Mouse (Mus musculus) MEL (cell line): ENCODE measurements around the gene Hmga1. TPM values are rescaled to one million over a fixed set of nuclear protein-coding genes. Genes with fewer than 3 reads are reported as not detected.
A peak's percentile ranks its signal among the peaks of the same experiment; 100 is the strongest.

Experiments used
- DNase-seq: peaks from one replicate; pipeline ENCODE4 v3.0.0; 2011; ENCODE audit warnings: low read depth, low spot score
- H3K27ac ChIP-seq: 2 replicates; pipeline ENCODE4 v1.5.1; 2012; ENCODE audit warnings: low read depth, mild to moderate bottlenecking, control low read depth, low read length, moderate library complexity; ENCODE audit not compliant: control insufficient read depth
- H3K27me3 ChIP-seq, 2 experiments: fragments of 150-350 bp in 1 of 2; sonication (generic) in 1 of 2; 2 replicates each; pipeline ENCODE4 v1.6.1; 2012; ENCODE audit warnings: low read length in 2 of 2, mild to moderate bottlenecking in 2 of 2, improper control_type of control experiment in 1 of 2, moderate library complexity in 1 of 2; ENCODE audit not compliant: insufficient read depth in 2 of 2, control insufficient read depth in 1 of 2
- H3K36me3 ChIP-seq, 2 experiments: 2 replicates each; pipeline ENCODE4 v1.6.1; 2012 to 2014; ENCODE audit warnings: low read length in 2 of 2, improper control_type of control experiment in 1 of 2, inconsistent platforms in 1 of 2, mild to moderate bottlenecking in 1 of 2; ENCODE audit not compliant: insufficient read depth in 2 of 2, control insufficient read depth in 1 of 2
- H3K4me1 ChIP-seq, 2 experiments: fragments of 150-350 bp in 1 of 2; sonication (generic) in 1 of 2; 2 replicates each; pipeline ENCODE4 v1.6.1; 2012; ENCODE audit warnings: low read length in 2 of 2, improper control_type of control experiment in 1 of 2, mild to moderate bottlenecking in 1 of 2; ENCODE audit not compliant: insufficient read depth in 2 of 2, control insufficient read depth in 1 of 2
- H3K4me3 ChIP-seq, 2 experiments: fragments of 150-350 bp in 1 of 2; sonication (generic) in 1 of 2; 2 replicates each; pipeline ENCODE4 v1.5.1; 2012; ENCODE audit warnings: low read depth in 2 of 2, low read length in 2 of 2, mild to moderate bottlenecking in 2 of 2, moderate library complexity in 2 of 2, control low read depth in 1 of 2, improper control_type of control experiment in 1 of 2; ENCODE audit not compliant: control insufficient read depth in 1 of 2, insufficient read depth in 1 of 2
- H3K79me2 ChIP-seq: 2 replicates; pipeline ENCODE4 v1.6.1; 2012; ENCODE audit warnings: mild to moderate bottlenecking, low read length, moderate library complexity; ENCODE audit not compliant: control insufficient read depth, poor library complexity, insufficient read depth
- H3K9ac ChIP-seq: 2 replicates; pipeline ENCODE4 v1.6.1; 2012; ENCODE audit warnings: low read depth, mild to moderate bottlenecking, control low read depth, low read length, moderate library complexity; ENCODE audit not compliant: control insufficient read depth, poor library complexity, severe bottlenecking
- H3K9me3 ChIP-seq: fragments of 150-350 bp; sonication (generic); replicated peaks from 2 replicates; pipeline ENCODE4 v1.6.1; 2012; ENCODE audit warnings: mild to moderate bottlenecking, low read length, improper control_type of control experiment, moderate library complexity; ENCODE audit not compliant: insufficient read depth
- CHD1 ChIP-seq: IDR thresholded peaks from 2 replicates; pipeline ENCODE4 v1.6.1; 2012; ENCODE audit warnings: low read depth, mild to moderate bottlenecking, inconsistent platforms, low read length, improper control_type of control experiment
- CHD2 ChIP-seq: IDR thresholded peaks from 2 replicates; pipeline ENCODE4 v1.6.1; 2011; ENCODE audit warnings: low read length, improper control_type of control experiment
- CTCF ChIP-seq, 3 experiments: IDR thresholded peaks in 2 of 3; conservative IDR thresholded peaks in 1 of 3; 2 replicates each; pipeline ENCODE4 v1.5.1; 2011 to 2012; ENCODE audit warnings: low read length in 3 of 3, low read depth in 2 of 3, mild to moderate bottlenecking in 2 of 3, improper control_type of control experiment in 1 of 3, inconsistent platforms in 1 of 3, mixed read lengths in 1 of 3, moderate library complexity in 1 of 3; ENCODE audit not compliant: control insufficient read depth in 1 of 3, insufficient read depth in 1 of 3, poor library complexity in 1 of 3, severe bottlenecking in 1 of 3
- E2F4 ChIP-seq: IDR thresholded peaks from 2 replicates; pipeline ENCODE4 v1.6.1; 2011; ENCODE audit warnings: low read depth, low read length, improper control_type of control experiment, borderline replicate concordance
- ELF1 ChIP-seq: IDR thresholded peaks from 2 replicates; pipeline ENCODE4 v1.6.1; 2014; ENCODE audit warnings: low read depth, mild to moderate bottlenecking, inconsistent platforms, low read length, improper control_type of control experiment, moderate library complexity
- ETS1 ChIP-seq: IDR thresholded peaks from 2 replicates; pipeline ENCODE4 v1.6.1; 2012; ENCODE audit warnings: low read depth, mild to moderate bottlenecking, inconsistent platforms, low read length, improper control_type of control experiment, moderate library complexity
- HCFC1 ChIP-seq: IDR thresholded peaks from 2 replicates; pipeline ENCODE4 v1.6.1; 2012; ENCODE audit warnings: low read depth, mild to moderate bottlenecking, inconsistent platforms, low read length, improper control_type of control experiment, moderate library complexity
- JUND ChIP-seq: IDR thresholded peaks from 2 replicates; pipeline ENCODE4 v1.6.1; 2011; ENCODE audit warnings: low read depth, mild to moderate bottlenecking, improper control_type of control experiment, low read length
- MAX ChIP-seq: IDR thresholded peaks from 2 replicates; pipeline ENCODE4 v1.6.1; 2011; ENCODE audit warnings: low read length, improper control_type of control experiment
- MAZ ChIP-seq: IDR thresholded peaks from 2 replicates; pipeline ENCODE4 v1.6.1; 2012; ENCODE audit warnings: low read depth, mild to moderate bottlenecking, inconsistent platforms, low read length, improper control_type of control experiment
- MEF2A ChIP-seq: IDR thresholded peaks from 2 replicates; pipeline ENCODE4 v1.6.1; 2014; ENCODE audit warnings: low read depth, mild to moderate bottlenecking, inconsistent platforms, low read length, improper control_type of control experiment; ENCODE audit not compliant: poor library complexity, insufficient replicate concordance, severe bottlenecking; ENCODE audit errors: extremely low read depth
- MXI1 ChIP-seq: IDR thresholded peaks from 2 replicates; pipeline ENCODE4 v1.6.1; 2011; ENCODE audit warnings: mild to moderate bottlenecking, low read depth, low read length, improper control_type of control experiment
- MYC ChIP-seq: IDR thresholded peaks from 2 replicates; pipeline ENCODE4 v1.6.1; 2011; ENCODE audit warnings: low read depth, mild to moderate bottlenecking, low read length, improper control_type of control experiment, moderate library complexity
- NELFE ChIP-seq: IDR thresholded peaks from 2 replicates; pipeline ENCODE4 v1.6.1; 2011; ENCODE audit warnings: low read depth, low read length, improper control_type of control experiment
- NRF1 ChIP-seq: IDR thresholded peaks from 2 replicates; pipeline ENCODE4 v1.6.1; 2014; ENCODE audit warnings: low read depth, mild to moderate bottlenecking, inconsistent platforms, low read length, improper control_type of control experiment, moderate library complexity; ENCODE audit not compliant: poor library complexity, insufficient read depth, severe bottlenecking
- POLR2A ChIP-seq, 2 experiments: IDR thresholded peaks; 2 replicates each; pipeline ENCODE4 v1.6.1; 2011 to 2012; ENCODE audit warnings: low read length in 2 of 2, mild to moderate bottlenecking in 2 of 2, control low read depth in 1 of 2, improper control_type of control experiment in 1 of 2, low read depth in 1 of 2, moderate library complexity in 1 of 2; ENCODE audit not compliant: control insufficient read depth in 1 of 2, insufficient read depth in 1 of 2, poor library complexity in 1 of 2
- POLR2AphosphoS2 ChIP-seq: IDR thresholded peaks from 2 replicates; pipeline ENCODE4 v1.6.1; 2011; ENCODE audit warnings: low read length, improper control_type of control experiment
- RAD21 ChIP-seq: IDR thresholded peaks from 2 replicates; pipeline ENCODE4 v1.6.1; 2011; ENCODE audit warnings: mild to moderate bottlenecking, low read depth, low read length, improper control_type of control experiment
- SIN3A ChIP-seq: IDR thresholded peaks from 2 replicates; pipeline ENCODE4 v1.6.1; 2012; ENCODE audit warnings: low read length, improper control_type of control experiment, inconsistent platforms
- SMC3 ChIP-seq: IDR thresholded peaks from 2 replicates; pipeline ENCODE4 v1.6.1; 2011; ENCODE audit warnings: low read depth, low read length, improper control_type of control experiment
- TCF12 ChIP-seq: IDR thresholded peaks from 2 replicates; pipeline ENCODE4 v1.6.1; 2014; ENCODE audit warnings: low read depth, mild to moderate bottlenecking, inconsistent platforms, low read length, improper control_type of control experiment, moderate library complexity
- UBTF ChIP-seq: IDR thresholded peaks from 2 replicates; pipeline ENCODE4 v1.6.1; 2012; ENCODE audit warnings: low read depth, mild to moderate bottlenecking, inconsistent platforms, low read length, improper control_type of control experiment, moderate library complexity, borderline replicate concordance; ENCODE audit not compliant: insufficient read depth
- USF1 ChIP-seq: IDR thresholded peaks from 2 replicates; pipeline ENCODE4 v1.6.1; 2014; ENCODE audit warnings: low read depth, mild to moderate bottlenecking, inconsistent platforms, low read length, improper control_type of control experiment, moderate library complexity
- USF2 ChIP-seq, 2 experiments: IDR thresholded peaks; 2 replicates each; pipeline ENCODE4 v1.6.1; 2011 to 2012; ENCODE audit warnings: improper control_type of control experiment in 2 of 2, low read length in 2 of 2, borderline replicate concordance in 1 of 2, inconsistent platforms in 1 of 2, low read depth in 1 of 2, mild to moderate bottlenecking in 1 of 2; ENCODE audit not compliant: insufficient read depth in 1 of 2
- ZC3H11A ChIP-seq: IDR thresholded peaks from 2 replicates; pipeline ENCODE4 v1.6.1; 2012; ENCODE audit warnings: low read depth, mild to moderate bottlenecking, inconsistent platforms, low read length, improper control_type of control experiment
- ZMIZ1 ChIP-seq: IDR thresholded peaks from 2 replicates; pipeline ENCODE4 v1.6.1; 2012; ENCODE audit warnings: low read depth, mild to moderate bottlenecking, inconsistent platforms, low read length, improper control_type of control experiment, moderate library complexity
- ZNF384 ChIP-seq: IDR thresholded peaks from 2 replicates; pipeline ENCODE4 v1.6.1; 2012; ENCODE audit warnings: low read depth, mild to moderate bottlenecking, inconsistent platforms, low read length, improper control_type of control experiment
- polyA plus RNA-seq, 2 experiments: library from polyadenylated mRNA; stranded (reverse) in 1 of 2; unstranded in 1 of 2; fragments of >175 nt in 1 of 2; fragments of >200 nt in 1 of 2; gene quantifications; 2 replicates each; pipeline versions ENCODE4 v1.2.1 to v1.2.4; 2012; ENCODE audit warnings: low replicate concordance in 2 of 2, low read depth in 1 of 2; ENCODE audit not compliant: insufficient read length in 2 of 2, insufficient read depth in 1 of 2, missing spikeins in 1 of 2
- total RNA-seq: library from RNA; depleted of rRNA; stranded (reverse); fragments of 300-350 nt; gene quantifications from 2 replicates; pipeline ENCODE4 v1.2.3, GENCODE M21; 2012

Hmga1 gene
- total and polyA plus RNA-seq, 3 experiments, result 96.0 to 112 TPM; not detected in 1

DNA sequence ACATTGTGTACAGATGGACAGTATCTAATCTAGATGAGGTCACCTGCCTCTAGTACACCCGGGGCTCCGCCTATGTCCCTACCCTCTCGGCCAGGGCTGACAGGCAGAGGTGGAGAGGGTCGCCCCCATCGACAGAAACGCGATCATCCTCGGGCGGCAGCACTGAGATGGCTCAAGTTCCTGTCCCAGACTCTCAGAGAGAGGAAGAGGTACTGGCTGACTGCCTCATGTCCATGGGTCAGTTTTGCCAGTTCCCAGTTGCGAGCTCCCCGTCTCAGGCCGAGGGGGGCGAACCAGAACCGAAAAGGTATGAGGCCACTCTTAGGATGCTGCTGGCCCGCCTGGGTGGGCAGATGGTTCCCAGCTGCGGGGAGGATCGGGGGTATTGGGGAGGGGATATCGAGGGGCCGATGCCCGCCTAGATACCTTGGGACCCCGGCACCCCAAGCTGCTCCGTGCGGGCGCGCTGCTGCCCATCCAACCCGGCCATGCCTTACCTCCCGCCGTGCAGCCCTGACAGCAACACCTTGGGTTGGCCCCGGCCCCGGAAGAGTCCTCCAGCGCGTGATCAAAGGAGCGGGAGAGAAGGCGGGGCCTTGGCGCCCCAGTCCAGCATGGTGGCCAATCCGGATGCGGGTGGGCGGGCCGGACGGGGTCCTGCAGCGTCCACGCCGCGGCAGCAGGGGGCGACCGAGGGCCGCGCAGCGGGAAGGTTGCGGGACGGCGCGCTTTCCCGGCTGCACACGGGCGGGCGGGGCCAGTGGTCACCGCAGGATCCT is 9.1 kb downstream of the Hmga1 start, which contains the start of gene AI413582:
TSS of gene AI413582 (minus strand) at position 594 of the 779 bp plus-strand sequence.
- Histone ChIP-seq H3K4me1 (peaks cover 2 to 14% of the 10 kb centered on the region in 2 experiments), H3K27me3 (no peaks in the 10 kb centered on the region)
- TF ChIP-seq MYC, result no peak
- peak; percentile 89 for TF ChIP-seq USF1
- peak; percentile 34; the same call in 1 of the 2 replicates for TF ChIP-seq NRF1
- no peak for TF ChIP-seq UBTF
- TF ChIP-seq POLR2AphosphoS2, result no peak; the same call in 1 of the 2 replicates
- TF ChIP-seq ELF1, result peak; percentile 80
- peak; percentile 65 for TF ChIP-seq SMC3
- peak; percentile 65; the same call in 1 of the 2 replicates for TF ChIP-seq E2F4
- TF ChIP-seq CTCF (IDR thresholded peaks at IDR 0.05 in 2 of 3, conservative IDR thresholded peaks at IDR 0.05 in 1 of 3; ENCODE audit: control insufficient read depth in 1 of 3, insufficient read depth in 1 of 3, low read depth in 2 of 3, low read length in 3 of 3, poor library complexity in 1 of 3, severe bottlenecking in 1 of 3), result peak; percentile 42 to 93 (median 83); a peak in 5 of 6 replicates
- TF ChIP-seq SIN3A, result peak; percentile 71
- TF ChIP-seq HCFC1, result peak; percentile 60
- TF ChIP-seq CHD2, result no peak
- TF ChIP-seq ZC3H11A, result peak; percentile 54
- no peak for TF ChIP-seq USF2 (IDR thresholded peaks at IDR 0.05; ENCODE audit: borderline replicate concordance in 1 of 2, insufficient read depth in 1 of 2, low read depth in 1 of 2, low read length in 2 of 2)
- peak; percentile 79 to 83; a peak in 3 of 4 replicates for TF ChIP-seq POLR2A (IDR thresholded peaks at IDR 0.05; ENCODE audit: control insufficient read depth in 1 of 2, insufficient read depth in 1 of 2, low read depth in 1 of 2, low read length in 2 of 2, poor library complexity in 1 of 2)
- TF ChIP-seq MAX, result peak; percentile 79
- TF ChIP-seq ZMIZ1, result no peak
- no peak for TF ChIP-seq ZNF384
- TF ChIP-seq JUND, result no peak
- peak; percentile 73 for TF ChIP-seq RAD21
- TF ChIP-seq MEF2A, result no peak
- TF ChIP-seq MAZ, result peak; percentile 91
- peak; percentile 75 for TF ChIP-seq MXI1
- TF ChIP-seq CHD1, result no peak
- peak; percentile 70 for TF ChIP-seq NELFE
- TF ChIP-seq ETS1, result 0 out of 2 replicates have a peak, but pooled peaks have one; percentile 24
- 0 out of 2 replicates have a peak, but pooled peaks have one; percentile 22 for TF ChIP-seq TCF12
- TF ChIP-seq, all 39 proteins: peak for 17
- peak within 1 kb of the TSS; percentile 72 for H3K9ac ChIP-seq
- H3K27ac ChIP-seq, result peak within 1 kb of the TSS; percentile 29
- DNase-seq, result peak; percentile 95
- H3K4me3 ChIP-seq, result peak within 1 kb of the TSS; percentile 75 to 90
- H3K79me2 ChIP-seq, result peaks cover 7% of the 10 kb centered on the region
- peaks cover 5 to 14% of the 10 kb centered on the region in 2 experiments for H3K36me3 ChIP-seq
- no peaks in the 10 kb centered on the region for H3K9me3 ChIP-seq
